Mouse (Mus musculus): ENCODE measurements around the gene Gas2l1. TPM values are rescaled to one million over a fixed set of nuclear protein-coding genes. Genes with fewer than 3 reads are reported as not detected.

The Gas2l1 gene
- polyA plus RNA-seq, 1 experiment: 1,288 TPM

GRCm38 (mm10) chr11:5032706-5033105 is 32.4 kb downstream of the Gas2l1 start:
- peaks cover 30% of the 10 kb centered on the region for H3K4me1 ChIP-seq
- peaks cover 99% of the 10 kb centered on the region for H3K36me3 ChIP-seq (replicated peaks; ENCODE audit: low read length)
- no peaks in the 10 kb centered on the region for H3K27me3 ChIP-seq (replicated peaks)
- no peaks in the 10 kb centered on the region for H3K9me3 ChIP-seq
- TF ChIP-seq GATA1 (IDR thresholded peaks at IDR 0.05; ENCODE audit: borderline replicate concordance, low read length) (no peak), FLI1 (IDR thresholded peaks at IDR 0.05; ENCODE audit: low read length) (no peak)
- H3K4me3 ChIP-seq (replicated peaks): no peak overlapping the region

DNA sequence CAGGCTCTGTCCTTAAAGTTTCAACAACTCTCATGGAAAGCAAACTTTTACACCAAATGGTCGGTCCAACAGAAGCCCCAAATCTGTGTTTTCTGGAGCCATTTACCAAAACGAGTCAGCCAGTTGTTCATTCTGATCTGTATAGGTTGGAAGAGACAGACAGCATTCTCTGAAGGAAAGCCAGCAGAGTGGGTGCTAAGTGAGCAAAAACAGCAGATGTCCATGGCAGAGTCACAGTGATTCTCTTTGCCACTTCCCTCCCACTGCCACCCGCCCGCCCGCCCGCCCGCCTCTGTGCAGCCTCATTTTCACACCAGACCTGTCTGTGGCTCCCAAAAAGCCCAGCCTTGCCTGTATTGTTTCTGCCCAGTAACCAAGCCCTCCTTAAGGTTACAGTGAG is 36.9 kb downstream of the Gas2l1 start:
- TF ChIP-seq FLI1 (IDR thresholded peaks at IDR 0.05; ENCODE audit: low read length): no peak
- TF ChIP-seq GATA1 (IDR thresholded peaks at IDR 0.05; ENCODE audit: borderline replicate concordance, low read length): no peak
- H3K9me3 ChIP-seq: no peaks in the 10 kb centered on the region
- peaks cover 99% of the 10 kb centered on the region for H3K36me3 ChIP-seq (replicated peaks; ENCODE audit: low read length)
- no peaks in the 10 kb centered on the region for H3K27me3 ChIP-seq (replicated peaks)
- no peak overlapping the region for H3K4me3 ChIP-seq (replicated peaks)
- H3K4me1 ChIP-seq: peaks cover 33% of the 10 kb centered on the region

GRCm38 (mm10) chr11:5025108-5025507 is 40.0 kb downstream of the Gas2l1 start:
- peaks cover 22% of the 10 kb centered on the region for H3K4me1 ChIP-seq
- TF ChIP-seq GATA1 (IDR thresholded peaks at IDR 0.05; ENCODE audit: borderline replicate concordance, low read length) (no peak), FLI1 (IDR thresholded peaks at IDR 0.05; ENCODE audit: low read length) (no peak)
- no peak overlapping the region for H3K4me3 ChIP-seq (replicated peaks)
- peaks cover 87% of the 10 kb centered on the region for H3K36me3 ChIP-seq (replicated peaks; ENCODE audit: low read length)
- no peaks in the 10 kb centered on the region for H3K27me3 ChIP-seq (replicated peaks)
- H3K9me3 ChIP-seq: no peaks in the 10 kb centered on the region

GRCm38 (mm10) chr11:5017506-5017905 is 47.6 kb downstream of the Gas2l1 start:
- Histone ChIP-seq H3K36me3 (replicated peaks; ENCODE audit: low read length) (peaks cover 85% of the 10 kb centered on the region), H3K27me3 (replicated peaks) (no peaks in the 10 kb centered on the region), H3K4me1 (peaks cover 50% of the 10 kb centered on the region), H3K4me3 (replicated peaks) (no peak overlapping the region), H3K9me3 (no peaks in the 10 kb centered on the region)
- no peak for TF ChIP-seq FLI1 (IDR thresholded peaks at IDR 0.05; ENCODE audit: low read length)
- TF ChIP-seq GATA1 (IDR thresholded peaks at IDR 0.05; ENCODE audit: borderline replicate concordance, low read length): no peak

DNA sequence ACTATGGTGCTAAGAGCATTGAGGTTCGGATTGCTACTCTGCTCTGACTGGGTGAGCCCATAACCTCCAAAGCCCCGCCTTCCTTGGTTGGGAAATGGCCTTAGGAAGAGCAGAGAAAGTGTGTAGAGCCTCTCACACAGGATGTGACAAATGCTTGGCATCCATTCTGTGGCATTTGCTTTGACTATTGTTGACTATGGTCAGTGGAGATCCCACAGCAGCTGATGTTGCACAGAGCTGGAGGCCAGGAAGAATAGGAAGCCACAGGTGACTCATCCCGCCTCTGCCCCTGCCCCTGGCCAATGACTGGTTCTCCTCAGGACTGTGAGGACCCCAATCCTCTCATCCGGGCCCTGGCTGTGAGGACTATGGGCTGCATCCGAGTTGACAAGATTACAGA is 48.8 kb downstream of the Gas2l1 start:
- Histone ChIP-seq H3K9me3 (no peaks in the 10 kb centered on the region), H3K4me1 (peaks cover 62% of the 10 kb centered on the region), H3K4me3 (replicated peaks) (no peak overlapping the region), H3K27me3 (replicated peaks) (no peaks in the 10 kb centered on the region), H3K36me3 (replicated peaks; ENCODE audit: low read length) (peaks cover 90% of the 10 kb centered on the region)
- TF ChIP-seq GATA1 (IDR thresholded peaks at IDR 0.05; ENCODE audit: borderline replicate concordance, low read length): no peak
- no peak for TF ChIP-seq FLI1 (IDR thresholded peaks at IDR 0.05; ENCODE audit: low read length)

- Histone ChIP-seq H3K9me3 (no peaks in the 10 kb centered on the region), H3K36me3 (replicated peaks; ENCODE audit: low read length) (peaks cover 90% of the 10 kb centered on the region), H3K4me3 (replicated peaks) (peak overlapping the region; percentile 40), H3K4me1 (peaks cover 64% of the 10 kb centered on the region), H3K27me3 (replicated peaks) (no peaks in the 10 kb centered on the region)
- TF ChIP-seq GATA1 (IDR thresholded peaks at IDR 0.05; ENCODE audit: borderline replicate concordance, low read length) (no peak), FLI1 (IDR thresholded peaks at IDR 0.05; ENCODE audit: low read length) (no peak)
These were observed 49.4 kb downstream of the Gas2l1 start for GRCm38 (mm10) chr11:5015720-5016119.

- Histone ChIP-seq H3K36me3 (replicated peaks; ENCODE audit: low read length) (peaks cover 84% of the 10 kb centered on the region), H3K4me1 (peaks cover 79% of the 10 kb centered on the region), H3K9me3 (no peaks in the 10 kb centered on the region), H3K4me3 (replicated peaks) (no peak overlapping the region), H3K27me3 (replicated peaks) (no peaks in the 10 kb centered on the region)
- TF ChIP-seq GATA1 (IDR thresholded peaks at IDR 0.05; ENCODE audit: borderline replicate concordance, low read length) (no peak), FLI1 (IDR thresholded peaks at IDR 0.05; ENCODE audit: low read length) (no peak)
These were observed 52.9 kb downstream of the Gas2l1 start for GRCm38 (mm10) chr11:5012213-5012715.

DNA sequence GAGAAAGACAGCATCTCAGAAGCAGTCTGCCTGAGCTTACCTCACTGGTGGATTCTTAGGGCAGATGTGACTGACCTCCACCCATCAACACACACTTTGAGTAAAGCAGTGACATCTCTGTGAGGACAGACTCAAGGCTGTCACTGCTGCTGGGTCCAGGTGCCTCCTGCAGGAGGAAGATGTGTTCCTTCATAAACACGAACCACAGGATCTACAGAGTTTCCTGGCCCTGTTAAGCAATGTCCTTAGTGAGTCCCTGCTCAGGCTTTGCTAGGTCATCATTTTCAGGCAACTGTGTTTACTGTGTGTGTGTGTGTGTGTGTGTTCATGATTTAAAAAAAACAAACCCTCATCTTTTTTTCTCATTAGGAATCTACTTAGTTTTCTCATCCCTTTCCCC is 53.6 kb downstream of the Gas2l1 start:
- H3K36me3 ChIP-seq (replicated peaks; ENCODE audit: low read length): peaks cover 80% of the 10 kb centered on the region
- peak overlapping the region; percentile 34 for H3K4me3 ChIP-seq (replicated peaks)
- H3K27me3 ChIP-seq (replicated peaks): no peaks in the 10 kb centered on the region
- H3K9me3 ChIP-seq: no peaks in the 10 kb centered on the region
- peaks cover 78% of the 10 kb centered on the region for H3K4me1 ChIP-seq
- TF ChIP-seq FLI1 (IDR thresholded peaks at IDR 0.05; ENCODE audit: low read length): no peak
- TF ChIP-seq GATA1 (IDR thresholded peaks at IDR 0.05; ENCODE audit: borderline replicate concordance, low read length): no peak

DNA sequence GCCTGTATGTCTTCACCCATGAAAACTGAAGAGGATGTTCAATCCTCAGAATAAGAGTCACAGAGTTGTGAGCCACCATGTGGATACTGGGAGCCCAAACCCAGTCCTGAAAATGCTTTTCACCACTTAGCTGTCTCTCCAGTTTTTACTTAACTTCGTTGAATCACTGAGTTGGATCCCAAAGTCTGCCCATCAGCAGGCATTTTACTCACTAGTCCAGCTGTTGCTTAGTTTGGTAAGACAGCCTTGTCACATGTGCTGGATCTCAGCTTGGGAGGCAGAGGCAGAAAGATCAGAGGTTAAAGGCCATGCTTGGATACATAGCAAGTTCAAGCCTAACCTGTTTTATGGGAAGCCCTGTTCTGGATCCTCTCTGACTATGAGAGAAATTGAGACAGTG is 54.9 kb downstream of the Gas2l1 start:
- peaks cover 79% of the 10 kb centered on the region for H3K36me3 ChIP-seq (replicated peaks; ENCODE audit: low read length)
- H3K4me3 ChIP-seq (replicated peaks): no peak overlapping the region
- TF ChIP-seq FLI1 (IDR thresholded peaks at IDR 0.05; ENCODE audit: low read length) (no peak), GATA1 (IDR thresholded peaks at IDR 0.05; ENCODE audit: borderline replicate concordance, low read length) (no peak)
- no peaks in the 10 kb centered on the region for H3K27me3 ChIP-seq (replicated peaks)
- H3K4me1 ChIP-seq: peaks cover 78% of the 10 kb centered on the region
- no peaks in the 10 kb centered on the region for H3K9me3 ChIP-seq

DNA sequence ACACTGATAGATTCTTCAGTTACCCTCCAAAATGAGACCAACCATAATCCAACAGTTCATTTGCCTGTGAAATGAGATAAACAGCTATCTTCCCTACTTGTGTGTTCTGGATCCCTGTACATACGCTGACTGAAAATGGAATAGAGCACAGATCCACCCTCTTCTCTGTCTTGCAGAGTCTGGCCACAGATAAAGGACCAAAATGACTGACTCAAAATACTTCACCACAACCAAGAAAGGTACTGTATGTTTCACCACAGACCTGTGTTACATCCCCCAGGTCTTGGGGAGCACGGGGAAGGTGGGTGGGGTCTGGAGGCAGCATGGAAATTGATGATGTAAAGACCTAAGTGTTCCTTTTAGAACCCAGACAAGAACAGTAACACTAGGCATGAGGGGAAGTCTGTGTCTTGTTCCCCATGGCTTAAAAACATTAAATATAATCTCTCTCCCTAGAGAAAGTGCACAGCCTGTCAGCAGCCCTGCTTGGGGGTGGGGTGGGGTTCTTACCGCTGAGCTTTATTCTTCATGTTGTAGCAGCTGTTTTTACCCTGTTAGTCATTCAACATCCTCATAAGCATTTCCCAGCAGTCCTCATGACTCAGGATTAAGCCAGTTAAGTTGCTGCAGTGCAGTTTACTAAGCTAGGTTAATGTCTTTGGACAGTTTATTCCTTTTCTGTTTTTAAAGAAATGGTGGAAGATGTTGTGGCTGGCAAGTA is 55.6 kb downstream of the Gas2l1 start:
- Histone ChIP-seq H3K36me3 (replicated peaks; ENCODE audit: low read length) (peaks cover 79% of the 10 kb centered on the region), H3K4me1 (peaks cover 81% of the 10 kb centered on the region), H3K9me3 (no peaks in the 10 kb centered on the region), H3K4me3 (replicated peaks) (peak overlapping the region; percentile 59), H3K27me3 (replicated peaks) (no peaks in the 10 kb centered on the region)
- TF ChIP-seq GATA1 (IDR thresholded peaks at IDR 0.05; ENCODE audit: borderline replicate concordance, low read length): no peak
- no peak for TF ChIP-seq FLI1 (IDR thresholded peaks at IDR 0.05; ENCODE audit: low read length)

Data from megakaryocyte, embryonic 14.5 days (primary cell).